Comparison of ENCODE assay signal across 18 mouse cellular contexts in genomic region chr10:60578738-60579538, GRCm38 (mm10).
DNase-seq lines count a peak whose midpoint lies in the region; ATAC-seq and TF ChIP-seq lines count a peak whose summit lies in the region.
"Had no signal": no experiment of that assay in that cellular context is flagged by ENCODE, and none has a peak within 500 bp of the region (broad histone marks: within the 10 kb centered on the region; RNA-seq: fewer than 3 reads in every experiment).

No protein-coding gene starts in this region.

- no peaks in the 10 kb centered on the region for H3K36me3 ChIP-seq in hindbrain, embryonic 12.5 days
- H3K36me3 ChIP-seq in hindbrain, postnatal 0 days (ENCODE audit: insufficient read depth, low read length), result no peaks in the 10 kb centered on the region
- no peaks in the 10 kb centered on the region for H3K36me3 ChIP-seq in embryonic facial prominence, embryonic 10.5 days (replicated peaks)
- no peaks in the 10 kb centered on the region for H3K36me3 ChIP-seq in forebrain, embryonic 16.5 days (ENCODE audit: control insufficient read depth, insufficient read depth)
- H3K36me3 ChIP-seq: embryonic facial prominence, embryonic 12.5 days had no signal

- no peak overlapping the region for H3K27ac ChIP-seq in hindbrain, embryonic 12.5 days
- H3K27ac ChIP-seq in hindbrain, postnatal 0 days, result no peak overlapping the region
- H3K27ac ChIP-seq in embryonic facial prominence, embryonic 10.5 days (replicated peaks), result no peak overlapping the region
- no peak overlapping the region for H3K27ac ChIP-seq in forebrain, embryonic 16.5 days (ENCODE audit: low read length)
- no peak overlapping the region for H3K27ac ChIP-seq in layer of hippocampus, adult 2 months
- H3K27ac ChIP-seq: embryonic facial prominence, embryonic 12.5 days had no signal

- H3K4me1 ChIP-seq in hindbrain, embryonic 12.5 days, result peaks cover 12% of the 10 kb centered on the region
- H3K4me1 ChIP-seq in hindbrain, postnatal 0 days (ENCODE audit: insufficient read depth, low read length), result no peaks in the 10 kb centered on the region
- H3K4me1 ChIP-seq in embryonic facial prominence, embryonic 10.5 days, result peaks cover 15% of the 10 kb centered on the region
- peaks cover 12% of the 10 kb centered on the region for H3K4me1 ChIP-seq in forebrain, embryonic 16.5 days (replicated peaks; ENCODE audit: control insufficient read depth, insufficient read depth, low read length)
- H3K4me1 ChIP-seq: embryonic facial prominence, embryonic 12.5 days had no signal

- TF ChIP-seq CTCF in hindbrain, postnatal 0 days (IDR thresholded peaks at IDR 0.05; ENCODE audit: low read depth), result no peak
- TF ChIP-seq CTCF in layer of hippocampus, adult 2 months (conservative IDR thresholded peaks at IDR 0.05), result no peak

- DNase-seq in hindbrain, postnatal 0 days (ENCODE audit: low spot score), result no peak
- peak; percentile 99 for DNase-seq in Muller cell, postnatal 12 days (ENCODE audit: inconsistent ontology term)
- peak; percentile 15 for DNase-seq in embryonic facial prominence, embryonic 10.5 days (ENCODE audit: low spot score)
- no peak for DNase-seq in B cell, adult 2 months
- no peak for DNase-seq in layer of hippocampus, adult 2 months (ENCODE audit: low spot score in 2 of 2)
- DNase-seq: cerebellum, adult 11 months; cerebellum, postnatal 36 days; gastrocnemius, postnatal 14 days; heart, postnatal 14 days; layer of hippocampus, adult 9-11 months; right cerebral cortex, postnatal 4 days; thymus, postnatal 4 days had no signal

- H3K27me3 ChIP-seq in hindbrain, embryonic 12.5 days, result peaks cover 24% of the 10 kb centered on the region
- peaks cover 17% of the 10 kb centered on the region for H3K27me3 ChIP-seq in hindbrain, postnatal 0 days (ENCODE audit: insufficient read depth, low read length)
- peaks cover 30% of the 10 kb centered on the region for H3K27me3 ChIP-seq in embryonic facial prominence, embryonic 10.5 days (replicated peaks; ENCODE audit: low read depth, poor library complexity, severe bottlenecking)
- H3K27me3 ChIP-seq in forebrain, embryonic 16.5 days (replicated peaks; ENCODE audit: control insufficient read depth, insufficient read depth, low read length), result peaks cover 7% of the 10 kb centered on the region
- H3K27me3 ChIP-seq: embryonic facial prominence, embryonic 12.5 days had no signal

- 45% methylated on average over 12 of the region's 12 CpGs for WGBS in hindbrain, embryonic 12.5 days
- 48% methylated on average over 12 of the region's 12 CpGs for WGBS in hindbrain, postnatal 0 days
- WGBS in embryonic facial prominence, embryonic 10.5 days, result 77% methylated on average over 12 of the region's 12 CpGs
- WGBS in forebrain, embryonic 16.5 days, result 19% methylated on average over 12 of the region's 12 CpGs

- H3K9me3 ChIP-seq in hindbrain, embryonic 12.5 days (replicated peaks), result no peaks in the 10 kb centered on the region
- H3K9me3 ChIP-seq in hindbrain, postnatal 0 days (ENCODE audit: low read length), result no peaks in the 10 kb centered on the region
- H3K9me3 ChIP-seq in embryonic facial prominence, embryonic 10.5 days, result no peaks in the 10 kb centered on the region
- H3K9me3 ChIP-seq in forebrain, embryonic 16.5 days (ENCODE audit: control insufficient read depth, low read length), result peaks cover 5% of the 10 kb centered on the region; the same call in 1 of the 2 replicates
- H3K9me3 ChIP-seq: embryonic facial prominence, embryonic 12.5 days had no signal

- peak; percentile 12; the same call in 1 of the 2 replicates for ATAC-seq in hindbrain, embryonic 12.5 days (ENCODE audit: low FRiP score)
- no peak for ATAC-seq in hindbrain, postnatal 0 days
- ATAC-seq in forebrain, embryonic 16.5 days, result peak; percentile 50; the same call in 1 of the 2 replicates
- ATAC-seq: activated CD4-positive, CD25-positive, alpha-beta regulatory T cell, adult 4 months; CD4-positive, CD25-positive, alpha-beta regulatory T cell, adult 4 months; lung, postnatal 0 days had no signal

- no peak overlapping the region for H3K4me2 ChIP-seq in hindbrain, embryonic 12.5 days (replicated peaks)
- H3K4me2 ChIP-seq in hindbrain, postnatal 0 days (ENCODE audit: low read depth, low read length), result no peak overlapping the region
- H3K4me2 ChIP-seq in forebrain, embryonic 16.5 days (ENCODE audit: low read length), result no peak overlapping the region
- H3K4me2 ChIP-seq: embryonic facial prominence, embryonic 12.5 days had no signal

- no peak overlapping the region for H3K9ac ChIP-seq in hindbrain, embryonic 12.5 days
- H3K9ac ChIP-seq in hindbrain, postnatal 0 days (replicated peaks; ENCODE audit: low read length), result no peak overlapping the region
- H3K9ac ChIP-seq in forebrain, embryonic 16.5 days (replicated peaks; ENCODE audit: low read depth, low read length), result no peak overlapping the region
- H3K9ac ChIP-seq: embryonic facial prominence, embryonic 12.5 days had no signal

- H3K4me3 ChIP-seq in hindbrain, embryonic 12.5 days, result no peak overlapping the region
- H3K4me3 ChIP-seq in hindbrain, postnatal 0 days (ENCODE audit: low read length), result no peak overlapping the region
- no peak overlapping the region for H3K4me3 ChIP-seq in embryonic facial prominence, embryonic 10.5 days
- no peak overlapping the region for H3K4me3 ChIP-seq in forebrain, embryonic 16.5 days (replicated peaks; ENCODE audit: low read length)
- no peak overlapping the region for H3K4me3 ChIP-seq in layer of hippocampus, adult 2 months
- H3K4me3 ChIP-seq: embryonic facial prominence, embryonic 12.5 days had no signal

Comparison
In these comparisons a context has a peak if more than half of its experiments do, and no peak if none do; other contexts are left out.
1. DNase-seq: peak in Muller cell, postnatal 12 days (single experiment) and embryonic facial prominence, embryonic 10.5 days (single experiment); none in hindbrain, postnatal 0 days (single experiment), B cell, adult 2 months (0 of 2) and layer of hippocampus, adult 2 months (0 of 2).